Mouse (Mus musculus) midbrain, embryonic 13.5 days (tissue): ENCODE measurements around the gene Nr1h2. TPM values are rescaled to one million over a fixed set of nuclear protein-coding genes. Genes with fewer than 3 reads are reported as not detected.

Experiments used
- ATAC-seq: fragments of 200-750 bp; cut with Nextera tagmentation; 2 replicates; pipeline ENCODE4 v1.8.0; 2017; ENCODE audit warnings: mild to moderate bottlenecking, moderate TSS enrichment, moderate library complexity
- H3K27ac ChIP-seq: fragments of 300-500 bp; sonication (generic); 2 replicates; pipeline ENCODE4 v1.5.1; 2015; ENCODE audit warnings: inconsistent platforms, mild to moderate bottlenecking, moderate library complexity
- H3K27me3 ChIP-seq: fragments of 300-500 bp; sonication (generic); 2 replicates; pipeline ENCODE4 v1.6.1; 2015; ENCODE audit warnings: mild to moderate bottlenecking, inconsistent platforms
- H3K36me3 ChIP-seq: fragments of 300-500 bp; sonication (generic); 2 replicates; pipeline ENCODE4 v1.6.1; 2015; ENCODE audit warnings: mild to moderate bottlenecking, inconsistent platforms
- H3K4me1 ChIP-seq: fragments of 300-500 bp; sonication (generic); replicated peaks from 2 replicates; pipeline ENCODE4 v1.6.1; 2015; ENCODE audit warnings: inconsistent platforms
- H3K4me2 ChIP-seq: fragments of 300-500 bp; sonication (generic); replicated peaks from 2 replicates; pipeline ENCODE4 v1.6.1; 2015; ENCODE audit warnings: moderate library complexity, mild to moderate bottlenecking, inconsistent platforms
- H3K4me3 ChIP-seq: fragments of 300-500 bp; sonication (generic); replicated peaks from 2 replicates; pipeline ENCODE4 v1.5.1; 2015; ENCODE audit warnings: mild to moderate bottlenecking, inconsistent platforms
- H3K9ac ChIP-seq: fragments of 300-500 bp; sonication (generic); replicated peaks from 2 replicates; pipeline ENCODE4 v1.6.1; 2015; ENCODE audit warnings: mild to moderate bottlenecking, inconsistent platforms
- H3K9me3 ChIP-seq: fragments of 300-500 bp; sonication (generic); 2 replicates; pipeline ENCODE4 v1.6.1; 2016; ENCODE audit warnings: mild to moderate bottlenecking, inconsistent platforms
- WGBS: fragments of 180-500 bp; shearing (Covaris S2); methylation state at CpG from one replicate; pipeline ENCODE4 v1.1.7; 2015; 5-methylcytosine and 5-hydroxymethylcytosine counted together
- polyA plus RNA-seq: library from polyadenylated mRNA; unstranded; fragments of >200 nt; fragmentation: Nextera tagmentation; extraction: Ambion mirVana; gene quantifications from 2 replicates; pipeline ENCODE4 v1.2.1, GENCODE M21; 2015

Gene Nr1h2
- polyA plus RNA-seq, 1 experiment from 2014 or later = 74.9 TPM

- Histone ChIP-seq H3K36me3 (peaks cover 62% of the 10 kb centered on the region), H3K4me2 (no peak overlapping the region)
Observed at GRCm38 (mm10) chr7:44533746-44534045, 20.1 kb downstream of the Nr1h2 start.

DNA sequence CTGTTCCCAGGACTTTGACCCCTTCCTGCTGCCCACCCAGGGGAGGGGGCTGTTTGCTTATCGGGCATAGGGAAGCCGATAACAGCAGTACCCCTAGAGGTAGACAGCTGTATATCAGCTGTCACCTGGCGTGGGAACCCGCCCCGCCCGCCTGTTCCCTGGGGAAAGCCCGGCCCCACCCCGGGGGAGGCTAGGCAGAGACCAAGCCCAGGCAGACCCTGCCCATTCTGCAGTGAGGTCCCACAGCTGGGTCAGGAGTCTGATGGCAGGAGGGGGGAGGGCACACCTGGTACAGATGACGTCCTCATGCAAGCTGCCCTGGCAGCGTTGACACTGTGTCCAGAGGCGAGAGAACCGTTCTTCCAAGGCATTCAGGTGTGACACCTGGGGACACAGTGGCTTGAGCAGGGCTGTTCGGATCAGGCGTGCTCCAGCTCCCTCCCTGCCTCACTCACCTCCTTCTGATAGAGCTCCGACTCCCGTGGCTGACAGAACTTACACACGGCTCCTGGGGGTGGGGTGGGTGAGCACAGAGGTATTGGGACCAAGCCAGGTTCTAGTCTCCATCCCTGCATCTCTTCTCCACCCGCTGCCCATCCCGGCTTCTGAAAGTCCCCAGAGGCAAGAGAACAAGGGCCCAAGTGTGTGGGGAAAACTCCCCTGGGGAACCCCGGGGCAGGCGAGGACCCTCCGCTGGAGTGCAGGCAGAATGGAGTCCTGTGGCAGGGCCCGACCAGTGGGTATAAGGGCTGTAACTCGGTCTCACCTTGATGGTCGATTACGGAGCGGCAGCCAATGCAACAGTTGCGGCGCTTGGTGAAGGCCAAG lies 20.6 kb downstream of the Nr1h2 start:
- Histone ChIP-seq H3K9ac (no peak overlapping the region), H3K4me1 (peaks cover under 1% of the 10 kb centered on the region; the same call in 1 of the 2 replicates), H3K4me2 (no peak overlapping the region), H3K27ac (no peak overlapping the region), H3K4me3 (no peak overlapping the region), H3K27me3 (peaks cover 16% of the 10 kb centered on the region), H3K9me3 (no peaks in the 10 kb centered on the region), H3K36me3 (peaks cover 56% of the 10 kb centered on the region)
- WGBS = 89% methylated on average over 29 of the region's 29 CpGs
- no peak for ATAC-seq

More at GRCm38 (mm10) chr7:44533746-44534045, 20.1 kb downstream of the Nr1h2 start:
- no peak overlapping the region for H3K27ac ChIP-seq
- no peak overlapping the region for H3K4me3 ChIP-seq
- H3K4me1 ChIP-seq = no peaks in the 10 kb centered on the region
- 80% methylated on average over 12 of the region's 12 CpGs for WGBS
- H3K9me3 ChIP-seq = no peaks in the 10 kb centered on the region
- no peak for ATAC-seq
- peaks cover 11% of the 10 kb centered on the region for H3K27me3 ChIP-seq
- H3K9ac ChIP-seq = no peak overlapping the region

DNA sequence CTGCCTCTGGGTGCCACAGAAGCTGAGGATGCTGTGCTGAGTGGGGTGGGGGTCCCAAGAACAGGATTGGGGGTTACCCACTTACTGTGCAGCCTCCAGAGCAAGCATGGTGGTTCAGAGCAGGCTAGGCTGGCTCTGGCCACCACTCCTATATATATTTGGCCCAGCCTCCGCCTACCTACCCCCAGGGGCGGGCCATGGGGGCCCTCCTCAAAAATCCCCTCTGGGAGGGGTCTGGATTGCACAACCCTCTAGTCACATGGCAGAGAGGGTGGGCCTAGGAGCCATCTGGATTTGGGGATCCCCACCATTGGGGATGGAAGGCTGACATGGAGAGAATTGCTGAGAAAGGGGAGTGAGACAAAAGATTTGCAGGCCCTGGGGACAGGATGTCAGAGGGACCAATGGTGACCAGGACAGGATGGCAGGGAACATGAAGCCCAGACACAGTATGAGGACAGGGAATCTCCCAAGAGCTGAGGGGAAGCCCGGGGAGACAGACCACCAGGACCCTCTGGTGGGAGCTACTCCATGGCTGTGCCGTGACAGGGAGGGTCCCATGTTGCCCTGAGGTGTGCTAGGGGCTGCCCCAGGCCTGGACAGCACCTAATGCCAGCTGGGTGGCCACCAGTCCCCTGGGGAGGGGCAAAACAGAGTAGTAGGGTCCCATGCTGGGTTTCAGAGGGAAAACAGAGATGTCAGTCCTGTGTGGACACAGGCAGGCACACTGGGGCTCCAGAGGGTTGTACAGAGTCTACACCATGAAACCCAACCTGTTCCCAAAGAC lies 21.6 kb downstream of the Nr1h2 start, which contains the start of gene Spib:
Gene Spib, minus strand, starts transcription at position 126 of the 787 bp plus-strand sequence.
- WGBS = 91% methylated on average over 4 of the region's 4 CpGs
- Histone ChIP-seq H3K4me1 (peaks cover 6% of the 10 kb centered on the region), H3K27me3 (peaks cover 22% of the 10 kb centered on the region), H3K9me3 (no peaks in the 10 kb centered on the region), H3K9ac (no peak within 1 kb of the TSS), H3K27ac (no peak within 1 kb of the TSS), H3K36me3 (peaks cover 46% of the 10 kb centered on the region), H3K4me3 (no peak within 1 kb of the TSS), H3K4me2 (no peak within 1 kb of the TSS)
- ATAC-seq = no peak

DNA sequence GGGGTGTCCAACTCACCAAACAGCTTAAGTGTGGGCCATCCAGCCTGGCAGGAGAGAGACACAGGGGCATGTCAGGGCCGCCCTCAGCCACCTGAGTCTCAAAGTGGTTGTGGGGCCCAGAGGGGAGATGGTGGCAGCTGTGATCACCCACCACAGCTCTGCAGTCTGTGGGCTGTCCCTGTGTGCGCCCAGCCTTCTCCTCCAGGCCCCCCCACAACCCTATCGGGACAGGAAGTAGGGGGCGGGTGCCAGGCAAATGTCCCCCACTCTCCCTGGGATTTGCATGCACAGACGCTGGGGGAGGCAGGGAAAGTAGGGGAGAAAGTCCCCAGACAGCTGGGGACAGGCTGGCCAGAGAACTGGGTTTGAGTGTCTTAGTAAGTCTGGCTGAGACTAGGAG lies 22.5 kb downstream of the Nr1h2 start:
- Histone ChIP-seq H3K4me2 (no peak overlapping the region), H3K27me3 (peaks cover 30% of the 10 kb centered on the region), H3K4me3 (no peak overlapping the region), H3K27ac (no peak overlapping the region), H3K4me1 (peaks cover 6% of the 10 kb centered on the region), H3K9ac (no peak overlapping the region), H3K9me3 (no peaks in the 10 kb centered on the region), H3K36me3 (peaks cover 38% of the 10 kb centered on the region)
- ATAC-seq = no peak
- WGBS = 66% methylated on average over 5 of the region's 5 CpGs

- Histone ChIP-seq H3K36me3 (peaks cover 32% of the 10 kb centered on the region), H3K4me2 (no peak overlapping the region), H3K4me3 (no peak overlapping the region), H3K4me1 (peaks cover 6% of the 10 kb centered on the region), H3K9me3 (no peaks in the 10 kb centered on the region), H3K9ac (no peak overlapping the region), H3K27me3 (peaks cover 37% of the 10 kb centered on the region), H3K27ac (no peak overlapping the region)
- ATAC-seq = no peak
- WGBS = 77% methylated on average over 3 of the region's 3 CpGs
Observed at GRCm38 (mm10) chr7:44530507-44530906, 23.2 kb downstream of the Nr1h2 start.

DNA sequence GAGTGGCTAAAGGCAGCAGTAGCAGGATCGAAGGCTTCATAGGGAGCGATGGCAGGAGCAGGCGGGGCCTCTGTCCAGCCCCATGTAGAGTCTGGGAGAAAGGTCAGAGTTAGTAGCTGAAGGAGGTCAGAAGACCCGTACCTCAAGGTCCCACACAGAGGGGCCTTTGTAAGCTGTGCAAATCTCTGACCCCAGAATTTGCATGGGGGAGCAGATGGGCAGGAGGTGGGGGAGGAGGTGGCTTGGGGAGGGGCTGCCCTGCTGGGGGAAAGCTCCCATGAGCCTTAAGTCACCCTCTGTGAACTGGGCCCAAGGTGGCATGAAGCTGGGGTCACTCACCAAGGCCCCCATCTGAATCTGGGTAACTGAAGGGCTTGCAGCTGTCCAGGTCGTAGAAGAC lies 24.2 kb downstream of the Nr1h2 start:
- H3K4me2 ChIP-seq = no peak overlapping the region
- peaks cover 24% of the 10 kb centered on the region for H3K36me3 ChIP-seq
- H3K9me3 ChIP-seq = no peaks in the 10 kb centered on the region
- H3K4me1 ChIP-seq = peaks cover 8% of the 10 kb centered on the region
- H3K27ac ChIP-seq = no peak overlapping the region
- WGBS = 71% methylated on average over 5 of the region's 5 CpGs
- peaks cover 47% of the 10 kb centered on the region for H3K27me3 ChIP-seq
- no peak overlapping the region for H3K4me3 ChIP-seq
- no peak overlapping the region for H3K9ac ChIP-seq
- ATAC-seq = no peak

DNA sequence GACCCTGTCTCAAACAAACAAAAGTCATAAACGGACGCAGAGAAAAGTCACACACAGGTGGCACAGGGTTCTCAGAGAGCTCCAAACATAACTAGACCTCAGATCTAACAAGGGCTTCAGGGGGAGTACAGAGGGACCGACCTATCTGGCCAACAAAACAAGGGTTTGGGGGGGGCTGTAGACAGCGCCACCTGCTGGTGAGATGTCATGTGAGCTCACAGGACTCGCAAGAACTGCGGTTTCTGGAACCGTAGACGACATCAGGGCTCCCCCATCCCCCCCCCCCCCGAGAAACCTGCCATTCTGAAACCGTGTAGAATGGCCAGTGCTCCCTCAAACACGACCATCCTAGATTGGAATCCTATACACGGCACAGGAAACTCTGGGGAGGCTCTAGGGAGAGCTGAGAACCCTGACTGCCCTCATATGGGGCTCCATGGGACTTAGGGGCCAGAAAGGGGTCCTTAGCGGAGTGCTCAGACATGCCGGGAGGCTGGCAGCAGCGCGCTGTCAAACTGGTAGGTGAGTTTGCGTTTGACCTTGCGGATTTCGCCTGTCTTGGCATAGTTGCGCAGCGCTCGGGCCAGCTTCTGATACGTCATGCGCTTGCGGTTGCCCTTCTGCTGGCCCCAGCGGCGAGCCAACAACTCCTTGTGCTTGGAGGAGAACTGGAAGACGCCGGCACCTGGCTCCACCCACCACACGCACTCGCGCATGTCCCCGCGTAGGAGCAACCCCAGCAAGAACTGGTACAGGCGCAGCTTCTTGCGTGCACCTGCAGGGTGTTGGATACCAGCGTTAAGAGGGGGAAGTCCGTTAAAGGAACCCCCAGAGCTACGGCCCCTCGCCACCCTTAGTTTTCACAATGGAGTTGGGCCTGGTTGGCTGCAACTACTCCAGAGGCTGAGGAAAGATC lies 26.0 kb downstream of the Nr1h2 start:
- Histone ChIP-seq H3K27me3 (peaks cover 64% of the 10 kb centered on the region), H3K9ac (peak overlapping the region; percentile 45), H3K4me2 (peak overlapping the region; percentile 64), H3K27ac (no peak overlapping the region), H3K4me3 (peak overlapping the region; percentile 36), H3K9me3 (no peaks in the 10 kb centered on the region), H3K36me3 (0 out of 2 replicates have a peak, but pooled peaks cover 6% of the 10 kb centered on the region), H3K4me1 (peaks cover 9% of the 10 kb centered on the region)
- 0 out of 2 replicates have a peak, but pooled peaks have one; percentile 35 for ATAC-seq
- WGBS = 4% methylated on average over 40 of the region's 40 CpGs

DNA sequence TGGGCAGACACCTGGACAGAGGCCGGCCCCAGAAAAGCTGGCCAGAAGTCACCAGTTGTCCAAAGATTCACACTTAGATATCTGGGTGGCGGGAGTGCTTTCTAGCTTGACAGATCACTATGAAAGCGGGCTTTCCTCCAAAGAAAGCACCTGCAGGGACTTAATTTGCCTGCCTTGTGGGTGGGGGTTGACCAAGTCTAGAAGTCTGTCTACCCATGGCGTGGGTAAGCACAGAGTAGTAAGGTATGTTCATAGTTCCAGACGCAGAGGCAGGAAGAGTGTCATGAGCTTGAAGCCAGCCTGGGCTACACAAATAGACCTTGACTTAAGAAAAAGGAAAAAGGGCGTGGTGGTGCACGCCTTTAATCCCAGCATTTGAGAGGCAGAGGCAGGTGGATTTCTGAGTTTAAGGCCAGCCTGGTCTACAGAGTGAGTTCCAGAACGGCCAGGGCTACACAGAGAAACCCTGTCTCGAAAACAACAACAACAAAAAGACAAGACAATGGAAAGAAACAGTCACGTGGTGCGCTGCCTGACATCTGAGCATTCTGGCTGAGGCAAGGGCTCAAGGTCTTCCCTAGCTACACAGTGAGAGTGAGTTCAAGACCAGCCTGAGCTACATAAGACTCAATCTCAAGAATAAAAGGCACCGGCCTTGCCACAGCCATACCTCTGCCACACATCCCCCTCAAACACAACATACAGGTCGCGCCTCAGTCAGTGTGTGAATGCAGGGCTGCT lies 27.2 kb downstream of the Nr1h2 start:
- no peak for ATAC-seq
- WGBS = 88% methylated on average over 14 of the region's 14 CpGs
- H3K27me3 ChIP-seq = peaks cover 76% of the 10 kb centered on the region
- H3K4me3 ChIP-seq = no peak overlapping the region
- no peaks in the 10 kb centered on the region for H3K36me3 ChIP-seq
- H3K27ac ChIP-seq = no peak overlapping the region
- H3K9ac ChIP-seq = no peak overlapping the region
- no peak overlapping the region for H3K4me2 ChIP-seq
- no peaks in the 10 kb centered on the region for H3K9me3 ChIP-seq
- H3K4me1 ChIP-seq = peaks cover 10% of the 10 kb centered on the region

DNA sequence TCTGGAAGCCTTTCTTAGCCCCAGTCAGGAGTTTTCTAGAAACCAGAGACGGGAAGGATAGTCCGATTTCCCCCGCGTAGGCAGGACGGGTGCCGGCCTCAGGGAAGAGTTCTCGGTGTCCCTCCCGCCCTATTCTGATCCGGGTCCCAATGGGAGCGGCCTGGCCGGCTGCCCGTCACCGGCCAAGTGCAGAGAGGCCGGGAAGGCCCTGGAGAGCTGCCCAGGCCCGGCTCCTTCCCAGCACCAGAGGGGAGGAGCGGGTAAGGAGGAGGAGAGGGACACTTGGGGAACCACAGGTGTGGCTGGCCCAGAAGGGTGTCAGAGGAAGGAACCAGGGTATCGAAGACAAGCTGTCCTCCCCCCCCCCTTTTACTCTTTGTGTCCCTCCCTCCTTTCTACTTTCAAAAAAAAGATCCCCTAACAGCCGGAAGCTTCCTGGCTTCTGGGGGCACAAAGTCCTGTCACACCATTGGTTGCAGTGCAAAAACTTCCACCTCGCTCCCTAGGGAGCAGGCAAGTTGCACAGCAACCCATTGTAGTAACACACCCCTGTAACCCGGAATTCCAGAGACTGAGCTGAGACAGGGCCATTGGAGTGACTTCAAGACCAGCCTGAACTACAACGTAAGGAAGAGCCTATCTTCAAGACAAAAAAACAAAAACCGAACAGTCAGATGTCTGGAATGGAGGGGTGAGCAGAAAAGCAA lies 28.5 kb downstream of the Nr1h2 start:
- no peak overlapping the region for H3K4me3 ChIP-seq
- no peak overlapping the region for H3K27ac ChIP-seq
- no peaks in the 10 kb centered on the region for H3K9me3 ChIP-seq
- H3K9ac ChIP-seq = peak overlapping the region; percentile 32; the same call in 1 of the 2 replicates
- H3K4me2 ChIP-seq = no peak overlapping the region
- H3K4me1 ChIP-seq = peaks cover 12% of the 10 kb centered on the region
- 15% methylated on average over 22 of the region's 22 CpGs for WGBS
- peaks cover 81% of the 10 kb centered on the region for H3K27me3 ChIP-seq
- H3K36me3 ChIP-seq = no peaks in the 10 kb centered on the region
- no peak for ATAC-seq

DNA sequence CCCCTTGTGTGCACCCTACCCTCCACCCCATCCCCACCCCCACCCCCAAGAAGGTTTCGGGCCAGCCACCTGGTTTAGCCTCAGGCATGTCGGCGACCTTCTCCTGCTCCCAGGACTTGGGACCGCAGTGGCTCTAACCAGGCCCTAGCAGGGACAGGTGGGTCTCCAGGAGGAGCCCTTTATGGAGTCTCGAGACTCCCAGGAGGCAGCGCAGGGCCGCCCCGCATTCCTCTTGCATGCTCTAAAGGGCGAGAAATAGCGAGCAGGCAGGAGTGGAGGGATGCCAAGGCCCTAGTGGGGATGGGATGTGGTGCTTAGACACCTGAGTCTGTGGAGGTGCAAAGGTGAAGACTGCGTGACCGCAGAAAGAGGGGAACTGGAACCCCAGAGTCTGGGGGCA lies 29.2 kb downstream of the Nr1h2 start, which contains the start of gene Mybpc2:
Gene Mybpc2, minus strand, starts transcription at position 155 of the 400 bp plus-strand sequence.
- H3K27me3 ChIP-seq = peaks cover 78% of the 10 kb centered on the region
- 39% methylated on average over 12 of the region's 12 CpGs for WGBS
- H3K27ac ChIP-seq = no peak within 1 kb of the TSS
- H3K9ac ChIP-seq = peak within 1 kb of the TSS; percentile 32; the same call in 1 of the 2 replicates
- H3K4me3 ChIP-seq = no peak within 1 kb of the TSS
- peaks cover 12% of the 10 kb centered on the region for H3K4me1 ChIP-seq
- no peak within 1 kb of the TSS for H3K4me2 ChIP-seq
- ATAC-seq = no peak
- H3K9me3 ChIP-seq = no peaks in the 10 kb centered on the region
- no peaks in the 10 kb centered on the region for H3K36me3 ChIP-seq
